In genomic region chr6:127617258-127618025, GRCm38 (mm10) we compare ENCODE assay signal across 9 mouse cellular contexts. TPM values are rescaled to one million over a fixed set of nuclear protein-coding genes. Genes with fewer than 3 reads are reported as not detected.
DNase-seq lines count a peak whose midpoint lies in the region; ATAC-seq and TF ChIP-seq lines count a peak whose summit lies in the region.
"Had no signal": no experiment of that assay in that cellular context is flagged by ENCODE, and none has a peak within 500 bp of the region (broad histone marks: within the 10 kb centered on the region; RNA-seq: fewer than 3 reads in every experiment).

No protein-coding gene starts in this region.

- TF ChIP-seq CTCF in olfactory bulb, adult 2 months (IDR thresholded peaks at IDR 0.05; ENCODE audit: insufficient read depth, low read depth, low read length): peak; percentile 59

- TF ChIP-seq POLR2A in olfactory bulb, adult 2 months (IDR thresholded peaks at IDR 0.05; ENCODE audit: insufficient read depth, low read depth, low read length): no peak

- WGBS in embryonic facial prominence, embryonic 10.5 days: 31% methylated on average over 10 of the region's 10 CpGs
- 46% methylated on average over 10 of the region's 10 CpGs for WGBS in hindbrain, embryonic 12.5 days
- 36% methylated on average over 10 of the region's 10 CpGs for WGBS in limb, embryonic 15.5 days
- WGBS in olfactory bulb, adult 2 months: 29% methylated on average over 10 of the region's 10 CpGs

- H3K4me3 ChIP-seq in embryonic facial prominence, embryonic 10.5 days: no peak overlapping the region
- H3K4me3 ChIP-seq in hindbrain, embryonic 12.5 days: no peak overlapping the region
- no peak overlapping the region for H3K4me3 ChIP-seq in limb, embryonic 15.5 days
- H3K4me3 ChIP-seq in olfactory bulb, adult 2 months (ENCODE audit: insufficient read depth, low read depth, low read length): no peak overlapping the region
- H3K4me3 ChIP-seq: erythroblast, embryonic 14.5 days had no signal

- no peak for ATAC-seq in hindbrain, embryonic 12.5 days (ENCODE audit: low FRiP score)
- no peak for ATAC-seq in limb, embryonic 15.5 days (ENCODE audit: insufficient number of reproducible peaks, low FRiP score, low TSS enrichment, low read depth)

- H3K36me3 ChIP-seq in embryonic facial prominence, embryonic 10.5 days (replicated peaks): no peaks in the 10 kb centered on the region
- H3K36me3 ChIP-seq in hindbrain, embryonic 12.5 days: no peaks in the 10 kb centered on the region
- H3K36me3 ChIP-seq in limb, embryonic 15.5 days: no peaks in the 10 kb centered on the region

- H3K4me2 ChIP-seq in hindbrain, embryonic 12.5 days (replicated peaks): peak overlapping the region; percentile 25; the same call in 1 of the 2 replicates
- 0 out of 2 replicates have a peak overlapping the region, but pooled peaks have one; percentile 2 for H3K4me2 ChIP-seq in limb, embryonic 15.5 days

- peaks cover 8% of the 10 kb centered on the region; the same call in 1 of the 2 replicates for H3K4me1 ChIP-seq in embryonic facial prominence, embryonic 10.5 days
- peaks cover 8% of the 10 kb centered on the region for H3K4me1 ChIP-seq in hindbrain, embryonic 12.5 days
- peaks cover 7% of the 10 kb centered on the region; the same call in 1 of the 2 replicates for H3K4me1 ChIP-seq in limb, embryonic 15.5 days
- H3K4me1 ChIP-seq in olfactory bulb, adult 2 months (ENCODE audit: control insufficient read depth, insufficient read depth, low read length): peaks cover 13% of the 10 kb centered on the region

- H3K27ac ChIP-seq in embryonic facial prominence, embryonic 10.5 days (replicated peaks): no peak overlapping the region; the same call in 1 of the 2 replicates
- H3K27ac ChIP-seq in hindbrain, embryonic 12.5 days: no peak overlapping the region
- H3K27ac ChIP-seq in limb, embryonic 15.5 days: no peak overlapping the region
- H3K27ac ChIP-seq in olfactory bulb, adult 2 months (ENCODE audit: insufficient read depth, low read depth, low read length): no peak overlapping the region

- H3K9ac ChIP-seq in hindbrain, embryonic 12.5 days: no peak overlapping the region
- H3K9ac ChIP-seq in limb, embryonic 15.5 days: no peak overlapping the region

- no peaks in the 10 kb centered on the region for H3K27me3 ChIP-seq in embryonic facial prominence, embryonic 10.5 days (replicated peaks; ENCODE audit: low read depth, poor library complexity, severe bottlenecking)
- no peaks in the 10 kb centered on the region; the same call in 1 of the 2 replicates for H3K27me3 ChIP-seq in hindbrain, embryonic 12.5 days
- no peaks in the 10 kb centered on the region for H3K27me3 ChIP-seq in limb, embryonic 15.5 days

- peak; percentile 63 to 74 for DNase-seq in layer of hippocampus, postnatal 10 days (ENCODE audit: low spot score in 2 of 2)
- DNase-seq in layer of hippocampus, adult 9-11 months: no peak
- DNase-seq in ZHBTc4 (ENCODE audit: low read depth, low spot score): peak; percentile 70
- peak; percentile 64 for DNase-seq in embryonic facial prominence, embryonic 10.5 days (ENCODE audit: low spot score)
- no peak for DNase-seq in spleen, postnatal 14 days (ENCODE audit: low spot score in 2 of 2)

- 0 out of 2 replicates have a peak, but pooled peaks cover 2% of the 10 kb centered on the region for H3K9me3 ChIP-seq in embryonic facial prominence, embryonic 10.5 days
- no peaks in the 10 kb centered on the region for H3K9me3 ChIP-seq in hindbrain, embryonic 12.5 days (replicated peaks)
- H3K9me3 ChIP-seq in limb, embryonic 15.5 days: no peaks in the 10 kb centered on the region

RNA-seq across cellular contexts. Expression of gene Cracr2a, which starts 56.3 kb away (rescaled TPM):
- 1 to 10 TPM; 1.5 to 2.2 TPM for total RNA-seq in layer of hippocampus, postnatal 10 days (2021)
- 0.79 and 1.2 TPM in 2 replicates for polyA plus RNA-seq in embryonic facial prominence, embryonic 10.5 days (2016; fragmentation: Nextera tagmentation; extraction: Ambion mirVana)
- polyA plus RNA-seq in hindbrain, embryonic 12.5 days (2016; fragmentation: Nextera tagmentation; extraction: Ambion mirVana): 0.85 and 1.6 TPM in 2 replicates
- polyA plus RNA-seq in limb, embryonic 15.5 days (2015; fragmentation: Nextera tagmentation; extraction: Ambion mirVana): 0.99 and 1.5 TPM in 2 replicates
- polyA plus RNA-seq in olfactory bulb, adult 2 months (2012; ENCODE audit: insufficient read depth, insufficient read length, low replicate concordance, missing spikeins): not detected in 2 replicates

Comparison
In these comparisons a context has a peak if more than half of its experiments do, and no peak if none do; other contexts are left out.
1. DNase-seq: peak in layer of hippocampus, postnatal 10 days (2 of 2), ZHBTc4 (single experiment) and embryonic facial prominence, embryonic 10.5 days (single experiment); none in layer of hippocampus, adult 9-11 months (single experiment) and spleen, postnatal 14 days (0 of 2).